Mouse (Mus musculus) ES-E14 (cell line): Measurements from ENCODE around the gene Olfr401.

Experiments used
- MAFK ChIP-seq: IDR thresholded peaks from 2 replicates; pipeline ENCODE4 v1.6.1; 2014; ENCODE audit warnings: mild to moderate bottlenecking, low read depth, low read length, inconsistent platforms; ENCODE audit not compliant: insufficient read depth
- ZC3H11A ChIP-seq: IDR thresholded peaks from 2 replicates; pipeline ENCODE4 v1.6.1; 2012; ENCODE audit warnings: low read depth, mild to moderate bottlenecking, inconsistent platforms, low read length, borderline replicate concordance

DNA sequence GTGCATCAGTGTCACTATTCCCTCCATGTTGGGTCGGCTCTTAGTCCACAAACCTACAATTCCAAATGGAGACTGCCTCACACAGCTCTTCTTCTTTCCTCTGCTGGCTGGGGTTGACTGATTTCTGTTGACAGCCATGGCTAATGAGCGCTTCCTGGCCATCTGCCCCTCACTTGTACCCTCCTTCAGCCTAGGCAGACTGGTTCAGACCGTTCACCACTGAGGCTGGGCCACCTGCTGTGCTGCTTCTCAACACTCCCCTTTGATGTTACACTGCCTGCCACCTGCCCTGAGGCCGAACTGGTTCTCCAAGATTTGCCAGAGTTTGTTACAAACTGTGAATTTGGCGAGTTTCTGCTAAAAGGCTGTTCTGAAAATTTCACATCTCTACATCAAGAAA lies 8.4 kb upstream of the Olfr401 start:
- TF ChIP-seq MAFK, result no peak
- TF ChIP-seq ZC3H11A, result no peak
